Mouse (Mus musculus) lung, adult 2 months (tissue): ENCODE measurements around the gene Plekhf1.

Experiments
- CTCF ChIP-seq: fragments of 200-500 bp; IDR thresholded peaks from 2 replicates; pipeline ENCODE4 v1.5.1; 2011; ENCODE audit warnings: mild to moderate bottlenecking, low read length, control low read depth; ENCODE audit not compliant: insufficient read depth
- POLR2A ChIP-seq: fragments of 200-500 bp; IDR thresholded peaks from 2 replicates; pipeline ENCODE4 v1.6.1; 2011; ENCODE audit warnings: low read depth, mild to moderate bottlenecking, control low read depth, low read length, borderline replicate concordance; ENCODE audit errors: extremely low read depth

GRCm38 (mm10) chr7:38208969-38209368 lies 18.8 kb downstream of the Plekhf1 start:
- TF ChIP-seq POLR2A (no peak), CTCF (no peak)
